Mouse (Mus musculus) liver, adult 2 months (tissue): ENCODE results near the gene Prickle2. TPM values are rescaled to one million over a fixed set of nuclear protein-coding genes. Genes with fewer than 3 reads are reported as not detected.

Experiments used
- DNase-seq: peaks from one replicate; pipeline ENCODE4 v3.0.0-alpha.2; 2011; ENCODE audit warnings: low read depth, low spot score; ENCODE audit errors: extremely low read depth
- H3K27ac ChIP-seq: fragments of 200-500 bp; replicated peaks from 2 replicates; pipeline ENCODE4 v1.5.1; 2012; ENCODE audit warnings: low read depth, mild to moderate bottlenecking, control low read depth, inconsistent platforms, low read length; ENCODE audit not compliant: insufficient read depth
- H3K27me3 ChIP-seq: fragments of 200-500 bp; 2 replicates; pipeline ENCODE4 v1.6.1; 2012; ENCODE audit warnings: mild to moderate bottlenecking, moderate library complexity, low read length, inconsistent platforms; ENCODE audit not compliant: control insufficient read depth, insufficient read depth
- H3K36me3 ChIP-seq: fragments of 200-500 bp; 2 replicates; pipeline ENCODE4 v1.6.1; 2012; ENCODE audit warnings: low read length, inconsistent platforms; ENCODE audit not compliant: control insufficient read depth, insufficient read depth
- H3K4me1 ChIP-seq: fragments of 200-500 bp; 2 replicates; pipeline ENCODE4 v1.6.1; 2011; ENCODE audit warnings: low read length; ENCODE audit not compliant: control insufficient read depth, insufficient read depth
- H3K4me3 ChIP-seq: fragments of 200-500 bp; 2 replicates; pipeline ENCODE4 v1.5.1; 2011; ENCODE audit warnings: low read depth, mild to moderate bottlenecking, control low read depth, low read length, moderate library complexity; ENCODE audit not compliant: insufficient read depth
- H3K79me2 ChIP-seq: fragments of 200-500 bp; 2 replicates; pipeline ENCODE4 v1.6.1; 2012; ENCODE audit warnings: inconsistent platforms, mild to moderate bottlenecking, low read length, moderate library complexity; ENCODE audit not compliant: control insufficient read depth, insufficient read depth
- H3K9ac ChIP-seq: fragments of 200-500 bp; 2 replicates; pipeline ENCODE4 v1.6.1; 2012; ENCODE audit warnings: low read depth, mild to moderate bottlenecking, control low read depth, inconsistent platforms, low read length
- CTCF ChIP-seq: fragments of 200-500 bp; IDR thresholded peaks from 2 replicates; pipeline ENCODE4 v1.5.1; 2011; ENCODE audit warnings: low read depth, low read length, control low read depth
- POLR2A ChIP-seq: fragments of 200-500 bp; IDR thresholded peaks from 2 replicates; pipeline ENCODE4 v1.6.1; 2011; ENCODE audit warnings: low read length, control low read depth; ENCODE audit not compliant: insufficient read depth; ENCODE audit errors: extremely low read depth
- WGBS: fragments of 180-500 bp; shearing (Covaris S2); methylation state at CpG from one replicate; pipeline ENCODE4 v1.1.7; 2018; 5-methylcytosine and 5-hydroxymethylcytosine counted together
- polyA plus RNA-seq: library from polyadenylated mRNA; depleted of rRNA; stranded (reverse); fragments of >200 nt; gene quantifications from 2 replicates; pipeline ENCODE4 v1.2.3, GENCODE M21; 2012
- total RNA-seq: library from RNA; depleted of rRNA; stranded (reverse); fragments of >200 nt; gene quantifications from 2 replicates; pipeline ENCODE4 v1.2.3, GENCODE M21; 2014

The Prickle2 gene
- total and polyA plus RNA-seq, 2 experiments = 0.42 to 1.1 TPM

DNA sequence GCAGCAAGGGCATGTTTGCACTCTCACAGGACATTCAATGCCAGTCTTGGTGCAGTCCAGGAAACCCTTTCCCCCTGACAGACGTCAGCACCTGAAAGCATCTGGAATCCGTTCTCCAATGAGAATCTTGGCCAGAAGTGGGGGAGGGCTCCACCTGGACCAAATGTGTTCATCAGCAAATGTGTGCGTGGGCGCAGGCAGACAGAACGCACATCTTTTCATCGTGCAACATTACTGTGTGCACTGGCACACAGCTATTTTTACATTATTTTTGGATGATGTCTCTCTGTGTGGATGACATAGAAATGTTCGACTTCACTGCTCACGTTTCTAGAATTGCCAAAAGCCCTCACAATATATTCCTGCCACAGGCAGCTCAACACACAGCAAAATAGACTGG lies 156.7 kb downstream of the Prickle2 start:
- H3K4me3 ChIP-seq = no peak overlapping the region
- H3K79me2 ChIP-seq = no peaks in the 10 kb centered on the region
- H3K4me1 ChIP-seq = no peaks in the 10 kb centered on the region
- H3K36me3 ChIP-seq = no peaks in the 10 kb centered on the region
- DNase-seq = no peak
- TF ChIP-seq POLR2A = no peak
- no peak for TF ChIP-seq CTCF
- no peak overlapping the region for H3K9ac ChIP-seq
- no peaks in the 10 kb centered on the region for H3K27me3 ChIP-seq
- WGBS = 67% methylated on average over 8 of the region's 8 CpGs
- no peak overlapping the region for H3K27ac ChIP-seq

DNA sequence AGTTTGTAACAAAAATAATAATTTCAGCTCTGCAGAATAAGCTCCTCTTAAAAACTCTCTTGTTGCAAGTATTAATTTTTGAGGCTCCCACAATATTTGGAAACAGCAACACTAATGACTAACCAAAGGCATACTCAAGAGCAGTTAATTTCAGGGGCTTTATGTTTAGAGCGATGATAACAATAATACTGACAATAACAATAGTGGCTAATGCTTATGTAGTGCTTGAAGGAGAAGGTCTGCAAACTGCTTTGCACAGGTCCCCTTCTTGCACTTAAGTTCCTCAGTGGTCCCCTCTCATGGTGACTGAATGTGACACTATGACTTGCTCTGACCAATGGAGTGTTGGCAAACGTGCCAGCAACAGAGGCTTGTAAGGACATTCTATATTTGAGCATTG lies 160.8 kb downstream of the Prickle2 start:
- no peaks in the 10 kb centered on the region for H3K27me3 ChIP-seq
- no peak overlapping the region for H3K9ac ChIP-seq
- H3K36me3 ChIP-seq = no peaks in the 10 kb centered on the region
- H3K27ac ChIP-seq = no peak overlapping the region
- TF ChIP-seq CTCF (no peak), POLR2A (no peak)
- H3K79me2 ChIP-seq = no peaks in the 10 kb centered on the region
- WGBS = 88% methylated on average over 2 of the region's 2 CpGs
- H3K4me3 ChIP-seq = no peak overlapping the region
- no peak for DNase-seq
- no peaks in the 10 kb centered on the region for H3K4me1 ChIP-seq

DNA sequence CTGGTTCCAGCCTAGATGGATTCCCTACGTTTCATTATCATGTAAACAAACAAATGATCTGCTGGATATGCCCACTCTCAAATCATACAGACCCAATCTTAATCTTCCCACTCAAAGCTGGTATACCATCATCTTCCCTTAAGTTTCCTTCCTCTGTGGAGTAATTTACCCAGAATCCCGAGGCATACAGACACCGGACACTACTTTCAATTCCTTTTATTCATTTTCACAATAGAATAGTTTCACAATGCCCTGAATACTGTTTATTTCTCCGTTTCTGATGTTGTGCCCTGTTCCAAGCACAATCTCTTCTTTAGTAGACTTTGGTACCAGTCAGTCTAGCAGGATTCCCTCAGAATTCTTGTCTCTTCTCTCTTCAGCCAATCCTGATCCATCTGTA lies 162.1 kb downstream of the Prickle2 start:
- no peak for TF ChIP-seq CTCF
- no peak for TF ChIP-seq POLR2A
- WGBS = 72% methylated on average over 4 of the region's 4 CpGs
- H3K27ac ChIP-seq = no peak overlapping the region
- H3K36me3 ChIP-seq = no peaks in the 10 kb centered on the region
- DNase-seq = no peak
- no peaks in the 10 kb centered on the region for H3K27me3 ChIP-seq
- no peak overlapping the region for H3K9ac ChIP-seq
- H3K4me3 ChIP-seq = no peak overlapping the region
- no peaks in the 10 kb centered on the region for H3K79me2 ChIP-seq
- no peaks in the 10 kb centered on the region for H3K4me1 ChIP-seq

DNA sequence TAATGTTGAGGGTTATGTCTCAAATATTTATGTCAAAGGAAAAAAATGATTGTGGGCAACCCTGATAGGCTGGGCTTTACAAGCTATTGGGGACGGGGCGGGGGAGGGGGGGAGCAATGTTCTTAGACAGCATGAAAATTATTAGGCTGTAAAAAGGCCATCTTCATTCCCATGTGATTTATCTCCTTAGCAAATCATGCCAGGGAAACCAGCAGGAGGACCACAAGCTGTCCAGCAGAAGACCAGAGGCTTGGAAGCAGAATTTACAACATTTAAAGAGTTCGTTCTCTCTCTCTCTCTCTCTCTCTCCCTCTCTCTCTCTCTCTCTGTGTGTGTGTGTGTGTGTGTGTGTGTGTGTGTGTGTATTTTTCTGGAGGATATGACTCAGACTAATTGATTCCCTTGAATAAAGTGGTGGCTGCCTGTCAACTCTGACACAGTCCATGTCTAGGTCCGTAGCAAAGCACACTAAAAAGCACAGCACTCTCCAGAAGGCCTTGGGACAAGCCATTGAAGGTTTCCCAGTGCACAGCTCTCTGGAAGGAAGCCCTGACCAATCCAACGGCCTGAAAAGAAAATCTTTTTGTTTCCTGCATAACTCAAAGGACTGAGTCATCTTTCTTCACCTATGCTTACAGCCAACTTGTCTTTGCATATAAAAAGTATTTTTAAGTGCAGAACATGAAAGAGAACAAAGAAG lies 163.4 kb downstream of the Prickle2 start:
- Histone ChIP-seq H3K36me3 (no peaks in the 10 kb centered on the region), H3K27me3 (no peaks in the 10 kb centered on the region), H3K9ac (no peak overlapping the region), H3K4me1 (no peaks in the 10 kb centered on the region), H3K4me3 (no peak overlapping the region), H3K27ac (no peak overlapping the region), H3K79me2 (no peaks in the 10 kb centered on the region)
- WGBS = 78% methylated on average over 5 of the region's 5 CpGs
- no peak for TF ChIP-seq CTCF
- no peak for TF ChIP-seq POLR2A
- DNase-seq = no peak

DNA sequence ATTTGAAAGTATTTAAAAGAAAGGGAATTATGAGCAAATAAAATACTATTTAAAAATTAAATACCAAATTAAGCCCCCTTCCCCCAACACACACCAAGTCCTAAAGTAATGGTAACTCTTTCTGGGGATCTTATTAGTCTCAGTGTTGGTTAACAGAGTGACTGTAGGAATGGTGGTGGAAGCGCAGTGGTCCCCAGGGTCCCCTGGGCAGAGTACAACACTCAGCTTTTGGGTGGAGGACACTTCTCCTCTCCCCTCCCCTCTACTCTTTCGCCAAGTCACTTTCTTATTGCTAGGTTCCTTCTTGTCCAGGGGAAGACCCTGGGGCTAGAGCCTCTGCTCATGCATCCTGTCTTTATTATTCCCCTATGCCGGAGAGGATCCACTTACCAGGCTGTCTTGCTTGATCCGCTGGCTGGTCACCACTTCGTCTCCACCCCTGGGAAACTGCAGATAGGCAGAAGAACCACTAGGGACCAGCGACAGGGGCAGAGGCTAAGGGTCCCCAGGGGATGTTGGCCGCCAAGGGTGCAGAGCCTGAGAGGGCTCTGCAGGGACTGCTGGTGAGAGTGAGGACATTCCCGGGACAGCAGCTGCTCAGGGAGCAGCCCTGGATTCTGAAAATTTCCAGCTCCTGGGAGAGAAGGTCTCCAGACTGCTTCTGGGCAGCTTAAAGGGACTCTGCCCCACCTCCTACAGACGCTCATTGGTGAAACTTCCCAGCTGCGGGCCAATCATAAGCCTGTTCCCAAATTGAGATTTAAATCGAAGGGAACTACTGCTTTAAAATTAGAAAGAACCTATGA lies 171.5 kb downstream of the Prickle2 start:
- H3K9ac ChIP-seq = 0 out of 2 replicates have a peak overlapping the region, but pooled peaks have one; percentile 7

More for the DNA sequence above, 171.5 kb downstream of the Prickle2 start:
- Histone ChIP-seq H3K79me2 (no peaks in the 10 kb centered on the region), H3K27me3 (no peaks in the 10 kb centered on the region), H3K4me1 (no peaks in the 10 kb centered on the region), H3K36me3 (no peaks in the 10 kb centered on the region), H3K27ac (no peak overlapping the region), H3K4me3 (peak overlapping the region; percentile 21; the same call in 1 of the 2 replicates)
- TF ChIP-seq CTCF = no peak
- TF ChIP-seq POLR2A = no peak
- DNase-seq = peak; percentile 7
- WGBS = 18% methylated on average over 11 of the region's 11 CpGs
